Mouse (Mus musculus) midbrain, embryonic 16.5 days (tissue): Measurements from ENCODE around the gene Nit1. TPM values are rescaled to one million over a fixed set of nuclear protein-coding genes. Genes with fewer than 3 reads are reported as not detected.

ENCODE experiments used
- ATAC-seq: fragments of 200-750 bp; cut with Nextera tagmentation; 2 replicates; pipeline ENCODE4 v1.8.0; 2017; ENCODE audit warnings: moderate TSS enrichment
- H3K27ac ChIP-seq: fragments of 300-500 bp; sonication (generic); 2 replicates; pipeline ENCODE4 v1.5.1; 2014; ENCODE audit warnings: mild to moderate bottlenecking, low read length, mixed read lengths
- H3K27me3 ChIP-seq: fragments of 300-500 bp; sonication (generic); 2 replicates; pipeline ENCODE4 v1.6.1; 2014; ENCODE audit warnings: low read depth, low read length, mixed read lengths; ENCODE audit not compliant: control insufficient read depth, insufficient read depth
- H3K36me3 ChIP-seq: fragments of 300-500 bp; sonication (generic); 2 replicates; pipeline ENCODE4 v1.6.1; 2014; ENCODE audit warnings: mild to moderate bottlenecking, low read length, moderate library complexity, mixed read lengths; ENCODE audit not compliant: control insufficient read depth, insufficient read depth
- H3K4me1 ChIP-seq: fragments of 300-500 bp; sonication (generic); 2 replicates; pipeline ENCODE4 v1.6.1; 2014; ENCODE audit warnings: mild to moderate bottlenecking, low read length, mixed read lengths; ENCODE audit not compliant: control insufficient read depth, insufficient read depth
- H3K4me2 ChIP-seq: fragments of 300-500 bp; sonication (generic); 2 replicates; pipeline ENCODE4 v1.6.1; 2014; ENCODE audit warnings: mild to moderate bottlenecking, low read length, mixed read lengths
- H3K4me3 ChIP-seq: fragments of 300-500 bp; sonication (generic); 2 replicates; pipeline ENCODE4 v1.5.1; 2014; ENCODE audit warnings: low read depth, mild to moderate bottlenecking, low read length, moderate library complexity, mixed read lengths
- H3K9ac ChIP-seq: fragments of 300-500 bp; sonication (generic); 2 replicates; pipeline ENCODE4 v1.6.1; 2014; ENCODE audit warnings: low read depth, low read length, mixed read lengths
- H3K9me3 ChIP-seq: fragments of 300-500 bp; sonication (generic); replicated peaks from 2 replicates; pipeline ENCODE4 v1.6.1; 2014; ENCODE audit warnings: mild to moderate bottlenecking, low read length, mixed read lengths; ENCODE audit not compliant: control insufficient read depth, poor library complexity, severe bottlenecking
- WGBS: fragments of 180-500 bp; shearing (Covaris S2); extraction: QIAGEN DNeasy Blood & Tissue Kit; methylation state at CpG from one replicate; pipeline ENCODE4 v1.1.7; 2014; 5-methylcytosine and 5-hydroxymethylcytosine counted together
- polyA plus RNA-seq: library from polyadenylated mRNA; unstranded; fragments of >200 nt; fragmentation: Nextera tagmentation; extraction: Ambion mirVana; gene quantifications from 2 replicates; pipeline ENCODE4 v1.2.1, GENCODE M21; 2015

Nit1 gene
- polyA plus RNA-seq, 1 experiment from 2014 or later = 53.8 TPM

DNA sequence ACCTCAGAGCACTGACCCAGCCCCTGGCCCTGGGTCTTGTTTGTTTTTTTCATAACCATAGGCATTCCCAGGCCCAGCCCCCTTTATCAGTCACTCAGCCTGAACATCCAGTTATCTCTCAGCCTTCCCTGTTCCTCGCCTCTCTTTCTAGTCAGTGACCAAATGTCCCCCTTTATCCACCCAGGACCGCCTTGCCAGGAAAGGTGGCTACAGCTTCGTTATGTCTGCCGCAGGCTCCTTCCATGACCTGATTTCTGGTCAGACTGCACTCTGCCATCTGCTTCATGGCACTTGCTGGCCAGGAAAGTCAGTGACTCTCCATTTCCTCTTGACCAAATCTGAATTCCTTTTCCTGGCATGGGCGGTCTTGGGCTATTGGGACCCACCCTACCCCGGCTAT, 32.9 kb upstream of the Nit1 start:
- no peaks in the 10 kb centered on the region for H3K9me3 ChIP-seq
- no peaks in the 10 kb centered on the region for H3K27me3 ChIP-seq
- no peak for ATAC-seq
- H3K4me2 ChIP-seq = no peak overlapping the region
- H3K27ac ChIP-seq = no peak overlapping the region
- H3K4me1 ChIP-seq = peaks cover 3% of the 10 kb centered on the region; the same call in 1 of the 2 replicates
- no peak overlapping the region for H3K4me3 ChIP-seq
- no peaks in the 10 kb centered on the region for H3K36me3 ChIP-seq
- H3K9ac ChIP-seq = no peak overlapping the region
- 93% methylated on average over 6 of the region's 6 CpGs for WGBS

DNA sequence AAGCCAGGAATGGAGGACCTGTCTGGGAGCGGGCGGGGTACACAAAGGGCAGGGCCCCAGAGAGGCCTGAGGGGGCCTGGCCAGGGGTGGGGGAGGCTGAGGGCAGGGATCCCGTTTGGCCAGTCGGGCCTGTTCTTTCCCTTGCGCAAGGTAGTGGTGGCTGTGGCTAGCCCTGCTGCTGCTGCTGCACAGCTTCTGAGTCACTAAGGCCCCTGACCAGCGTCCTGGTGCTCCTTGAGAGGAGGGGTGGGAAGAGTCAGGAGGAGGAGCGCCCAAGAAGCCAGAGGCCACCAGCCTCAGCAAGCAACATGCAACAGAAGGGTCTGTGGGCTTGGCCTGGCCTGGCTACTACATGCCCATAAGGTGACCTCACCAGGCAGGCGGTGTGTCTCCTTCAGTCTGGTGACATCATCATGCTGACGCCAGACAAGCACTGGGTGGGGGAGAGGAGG, 30.2 kb upstream of the Nit1 start:
- 46% methylated on average over 9 of the region's 9 CpGs for WGBS
- Histone ChIP-seq H3K9ac (no peak overlapping the region), H3K27me3 (no peaks in the 10 kb centered on the region), H3K4me1 (no peaks in the 10 kb centered on the region), H3K4me2 (no peak overlapping the region), H3K9me3 (no peaks in the 10 kb centered on the region), H3K27ac (no peak overlapping the region), H3K4me3 (no peak overlapping the region), H3K36me3 (no peaks in the 10 kb centered on the region)
- ATAC-seq = no peak

DNA sequence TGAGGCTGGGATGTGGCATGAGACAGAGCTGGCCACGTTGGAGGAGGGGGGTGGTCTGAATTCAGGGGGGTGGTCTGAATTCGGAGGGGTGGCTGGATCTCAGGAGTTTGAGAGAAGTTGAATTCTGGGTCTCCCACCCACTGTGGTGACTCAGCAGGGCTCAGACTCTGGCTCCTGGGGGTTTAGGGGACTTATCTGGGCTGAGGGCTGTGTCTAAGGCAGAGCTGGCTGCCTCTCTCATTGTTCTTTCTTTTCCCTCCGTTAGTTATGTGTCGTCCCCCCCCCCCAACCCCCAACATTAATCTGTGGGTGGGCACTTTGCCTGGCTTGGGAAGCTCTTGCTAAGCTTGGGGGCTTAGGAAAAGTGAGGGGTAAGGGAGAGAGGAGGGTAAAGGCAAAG, 28.5 kb upstream of the Nit1 start:
- no peaks in the 10 kb centered on the region for H3K9me3 ChIP-seq
- no peak overlapping the region for H3K27ac ChIP-seq
- 0% methylated on average over 3 of the region's 4 CpGs for WGBS
- no peaks in the 10 kb centered on the region for H3K27me3 ChIP-seq
- H3K9ac ChIP-seq = no peak overlapping the region
- H3K4me3 ChIP-seq = no peak overlapping the region
- no peaks in the 10 kb centered on the region for H3K36me3 ChIP-seq
- H3K4me1 ChIP-seq = no peaks in the 10 kb centered on the region
- no peak overlapping the region for H3K4me2 ChIP-seq
- ATAC-seq = no peak

DNA sequence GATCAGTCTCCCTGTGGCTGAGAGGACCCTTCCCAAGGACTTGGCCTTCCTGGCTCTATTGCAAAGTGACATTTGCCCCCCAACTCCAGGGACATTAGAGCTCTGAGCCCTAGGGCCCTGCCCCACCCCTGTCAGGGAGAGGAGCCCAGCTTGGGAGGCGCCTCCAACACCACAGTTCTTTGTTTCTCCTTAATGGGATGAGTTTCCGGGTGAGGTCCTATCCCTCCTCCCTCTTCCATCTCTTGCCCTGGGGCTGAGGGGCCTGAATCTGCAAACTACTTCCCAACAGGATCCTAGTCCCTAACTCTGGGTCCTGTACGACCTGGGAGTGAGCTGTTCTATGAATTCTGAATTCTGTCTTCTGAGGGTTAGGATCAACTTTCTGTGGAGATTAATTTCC, 27.4 kb upstream of the Nit1 start:
- Histone ChIP-seq H3K4me3 (no peak overlapping the region), H3K36me3 (no peaks in the 10 kb centered on the region), H3K27ac (no peak overlapping the region), H3K27me3 (no peaks in the 10 kb centered on the region), H3K4me2 (no peak overlapping the region), H3K9me3 (no peaks in the 10 kb centered on the region), H3K9ac (no peak overlapping the region), H3K4me1 (no peaks in the 10 kb centered on the region)
- ATAC-seq = no peak
- WGBS = 45% methylated on average over 3 of the region's 3 CpGs

DNA sequence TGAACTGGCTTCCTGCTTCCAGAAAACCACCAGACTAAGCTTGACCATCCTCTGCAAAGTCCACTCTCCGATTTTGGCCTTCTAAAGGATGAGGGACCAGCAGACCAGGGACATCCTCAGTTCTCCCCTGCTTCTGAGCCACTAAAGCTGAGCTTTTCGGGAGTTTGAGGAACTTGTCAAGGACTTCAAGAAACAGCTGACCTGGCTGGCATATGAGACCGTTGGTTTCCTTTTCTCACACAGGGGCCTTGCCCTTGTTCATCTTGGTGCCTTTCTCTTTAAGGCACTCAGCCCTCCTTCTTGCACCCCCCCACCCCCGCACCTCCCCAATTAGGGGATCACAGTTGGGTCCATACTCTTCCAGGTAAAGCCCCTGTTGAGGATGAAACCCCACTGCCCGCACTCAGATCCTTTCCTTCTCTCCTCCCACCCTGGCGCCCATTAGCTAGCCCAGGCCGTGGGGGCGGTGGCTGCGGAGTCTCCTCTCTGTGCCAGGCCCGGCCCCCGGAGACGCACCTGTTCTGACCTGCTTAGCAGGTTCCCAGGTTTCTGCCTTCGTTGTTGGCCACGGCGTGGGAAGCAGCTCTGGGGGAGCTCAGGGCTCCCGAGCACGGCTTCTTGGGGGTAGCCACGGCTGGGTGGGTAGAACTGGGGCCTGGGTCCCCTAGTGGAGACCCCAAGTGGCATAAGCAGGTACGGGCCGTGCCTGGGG, 24.6 kb upstream of the Nit1 start, which contains the start of gene Nectin4:
Gene Nectin4 (plus strand): TSS at position 255 of the 712 bp plus-strand sequence.
- Histone ChIP-seq H3K4me1 (no peaks in the 10 kb centered on the region), H3K27me3 (no peaks in the 10 kb centered on the region), H3K9me3 (no peaks in the 10 kb centered on the region), H3K9ac (no peak within 1 kb of the TSS), H3K36me3 (no peaks in the 10 kb centered on the region), H3K4me2 (no peak within 1 kb of the TSS), H3K4me3 (no peak within 1 kb of the TSS), H3K27ac (no peak within 1 kb of the TSS)
- 40% methylated on average over 20 of the region's 20 CpGs for WGBS
- no peak for ATAC-seq

DNA sequence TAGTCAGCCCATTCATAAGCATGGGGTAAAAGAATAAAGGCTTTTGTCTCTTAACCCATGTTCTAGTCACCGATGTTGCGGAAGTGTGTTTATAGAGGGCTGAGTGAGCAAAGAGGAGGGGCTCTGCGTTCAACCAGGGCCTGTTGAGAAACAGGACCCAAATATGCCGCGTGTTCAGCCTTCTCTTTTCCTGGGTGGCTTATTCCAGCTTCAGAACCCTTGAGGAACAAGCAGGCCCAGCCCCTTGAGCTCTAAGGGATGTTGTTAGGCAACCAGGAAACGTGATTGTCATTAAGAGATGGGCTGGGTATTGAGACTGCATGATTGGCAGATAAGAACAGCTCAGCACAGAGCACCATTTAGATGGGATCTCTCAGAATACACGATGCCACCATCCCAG, 20.5 kb upstream of the Nit1 start:
- ATAC-seq = no peak
- WGBS = 69% methylated on average over 7 of the region's 7 CpGs
- H3K4me2 ChIP-seq = no peak overlapping the region
- H3K4me3 ChIP-seq = no peak overlapping the region
- H3K27me3 ChIP-seq = no peaks in the 10 kb centered on the region
- H3K36me3 ChIP-seq = no peaks in the 10 kb centered on the region
- no peak overlapping the region for H3K27ac ChIP-seq
- H3K9ac ChIP-seq = no peak overlapping the region
- H3K4me1 ChIP-seq = peaks cover 5% of the 10 kb centered on the region; the same call in 1 of the 2 replicates
- H3K9me3 ChIP-seq = no peaks in the 10 kb centered on the region

DNA sequence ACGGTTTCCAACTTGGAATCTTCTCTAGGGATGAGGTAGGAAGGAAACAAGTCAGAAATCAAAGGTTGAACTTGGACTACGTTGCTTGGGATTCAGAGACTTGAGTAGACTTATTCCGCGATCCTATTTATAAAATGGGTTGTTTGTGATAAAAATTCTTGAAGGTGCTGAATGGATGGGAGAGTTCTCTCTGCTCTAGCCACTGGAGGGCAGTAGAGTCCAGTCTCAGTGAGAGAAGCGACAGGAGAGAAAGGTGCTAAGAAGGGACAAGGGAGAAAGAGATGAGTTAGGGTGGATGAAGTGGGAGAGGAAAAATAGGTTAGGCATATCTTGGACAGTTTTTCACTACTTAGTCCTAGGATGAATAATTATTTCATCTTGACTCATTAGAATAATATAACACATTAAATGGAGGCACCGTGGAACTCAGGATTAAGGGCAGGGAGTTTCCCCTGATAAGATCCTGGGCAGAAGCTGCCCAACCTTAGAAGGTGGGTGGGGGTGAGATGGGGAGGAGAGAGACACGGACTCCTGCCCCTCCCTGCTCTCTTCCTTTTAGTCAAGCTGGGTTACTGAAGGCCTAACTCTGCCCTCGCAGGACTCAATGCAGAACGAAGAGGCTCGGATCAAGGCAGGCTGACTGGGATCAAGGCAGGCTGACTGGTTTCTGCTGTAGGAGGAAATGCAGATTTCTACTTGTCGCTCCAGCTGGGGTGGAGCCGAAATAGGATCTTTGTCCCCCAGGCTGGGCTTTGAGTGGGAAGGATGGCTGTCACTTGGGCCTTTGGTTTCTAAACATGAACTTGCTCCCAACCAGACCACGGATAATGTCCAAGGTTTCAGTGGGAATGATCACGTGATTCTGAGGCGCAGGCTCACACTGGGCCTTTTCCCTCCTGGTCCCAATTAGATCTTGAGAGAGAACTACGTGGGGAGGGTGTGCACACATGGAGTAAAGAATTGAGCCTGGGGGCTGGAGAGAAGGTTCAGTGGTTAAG, 16.0 kb upstream of the Nit1 start:
- Histone ChIP-seq H3K4me3 (peak overlapping the region; percentile 48), H3K27ac (peak overlapping the region; percentile 89), H3K4me2 (peak overlapping the region; percentile 78), H3K4me1 (peaks cover 13% of the 10 kb centered on the region), H3K9me3 (peaks cover 2% of the 10 kb centered on the region; the same call in 1 of the 2 replicates), H3K36me3 (peaks cover 6% of the 10 kb centered on the region), H3K27me3 (no peaks in the 10 kb centered on the region), H3K9ac (peak overlapping the region; percentile 76)
- 30% methylated on average over 16 of the region's 16 CpGs for WGBS
- peak; percentile 83 for ATAC-seq

DNA sequence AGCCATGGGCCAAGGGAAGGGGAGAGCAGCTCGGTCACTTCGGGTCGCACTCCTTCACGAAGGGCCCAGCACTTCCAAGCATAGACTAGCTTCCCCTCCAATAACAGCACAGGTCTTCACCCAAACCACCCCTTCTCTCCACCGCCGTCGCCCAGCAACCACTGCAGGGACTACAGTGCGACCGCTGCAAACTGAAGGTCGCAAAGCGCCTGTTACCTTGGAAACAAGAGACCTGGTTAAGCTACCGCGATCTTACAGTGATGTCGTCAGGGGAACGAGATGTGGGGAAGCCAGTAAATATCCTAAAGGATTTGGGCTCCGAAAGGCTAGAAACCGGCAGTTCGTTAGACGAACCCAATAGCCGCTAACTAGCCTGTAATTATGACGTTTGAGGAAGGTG, 15.2 kb upstream of the Nit1 start, which contains the start of gene Klhdc9:
Gene Klhdc9 (minus strand): TSS at position 143 of the 400 bp plus-strand sequence.
- Histone ChIP-seq H3K9me3 (peaks cover 4% of the 10 kb centered on the region; the same call in 1 of the 2 replicates), H3K36me3 (peaks cover 7% of the 10 kb centered on the region), H3K4me2 (peak within 1 kb of the TSS; percentile 78), H3K27me3 (no peaks in the 10 kb centered on the region), H3K27ac (peak within 1 kb of the TSS; percentile 89), H3K4me1 (peaks cover 13% of the 10 kb centered on the region), H3K4me3 (peak within 1 kb of the TSS; percentile 48), H3K9ac (peak within 1 kb of the TSS; percentile 76)
- ATAC-seq = peak; percentile 97
- under 1% methylated on average over 21 of the region's 21 CpGs for WGBS
